Mouse (Mus musculus): ENCODE measurements around the gene Ddx58. TPM values are rescaled to one million over a fixed set of nuclear protein-coding genes. Genes with fewer than 3 reads are reported as not detected.

Ddx58 gene
- polyA plus RNA-seq, 1 experiment, result 12.0 TPM

- no peak overlapping the region for H3K4me3 ChIP-seq (ENCODE audit: insufficient read depth, low read depth, low read length)
- no peak overlapping the region for H3K27ac ChIP-seq (replicated peaks; ENCODE audit: low read depth, low read length)
These were observed 21.2 kb downstream of the Ddx58 start for GRCm38 (mm10) chr4:40218382-40218781.

GRCm38 (mm10) chr4:40217910-40218309 lies 21.7 kb downstream of the Ddx58 start:
- Histone ChIP-seq H3K4me1 (ENCODE audit: control insufficient read depth, insufficient read depth, insufficient read length, low read length) (no peaks in the 10 kb centered on the region), H3K27ac (replicated peaks; ENCODE audit: low read depth, low read length) (no peak overlapping the region), H3K4me3 (ENCODE audit: insufficient read depth, low read depth, low read length) (no peak overlapping the region)

More at GRCm38 (mm10) chr4:40218382-40218781, 21.2 kb downstream of the Ddx58 start:
- H3K4me1 ChIP-seq (ENCODE audit: control insufficient read depth, insufficient read depth, insufficient read length, low read length), result no peaks in the 10 kb centered on the region

- H3K27ac ChIP-seq (replicated peaks; ENCODE audit: low read depth, low read length), result no peak overlapping the region
- no peak overlapping the region for H3K4me3 ChIP-seq (ENCODE audit: insufficient read depth, low read depth, low read length)
- H3K4me1 ChIP-seq (ENCODE audit: control insufficient read depth, insufficient read depth, insufficient read length, low read length), result no peaks in the 10 kb centered on the region
These were observed 27.5 kb downstream of the Ddx58 start for GRCm38 (mm10) chr4:40212177-40212576.

- peaks cover 6% of the 10 kb centered on the region for H3K4me1 ChIP-seq (ENCODE audit: control insufficient read depth, insufficient read depth, insufficient read length, low read length)
- no peak overlapping the region for H3K4me3 ChIP-seq (ENCODE audit: insufficient read depth, low read depth, low read length)
- no peak overlapping the region for H3K27ac ChIP-seq (replicated peaks; ENCODE audit: low read depth, low read length)
These were observed 31.9 kb downstream of the Ddx58 start for GRCm38 (mm10) chr4:40207701-40208100.

GRCm38 (mm10) chr4:40205231-40205903 lies 34.3 kb downstream of the Ddx58 start:
- peak overlapping the region; percentile 16 for H3K4me3 ChIP-seq (ENCODE audit: insufficient read depth, low read depth, low read length)
- H3K4me1 ChIP-seq (ENCODE audit: control insufficient read depth, insufficient read depth, insufficient read length, low read length), result peaks cover 6% of the 10 kb centered on the region
- H3K27ac ChIP-seq (replicated peaks; ENCODE audit: low read depth, low read length), result peak overlapping the region; percentile 83

- H3K4me3 ChIP-seq (ENCODE audit: insufficient read depth, low read depth, low read length), result no peak overlapping the region
- peaks cover 6% of the 10 kb centered on the region for H3K4me1 ChIP-seq (ENCODE audit: control insufficient read depth, insufficient read depth, insufficient read length, low read length)
- H3K27ac ChIP-seq (replicated peaks; ENCODE audit: low read depth, low read length), result peak overlapping the region; percentile 82
These were observed 35.3 kb downstream of the Ddx58 start for GRCm38 (mm10) chr4:40204374-40204773.

- Histone ChIP-seq H3K4me1 (ENCODE audit: control insufficient read depth, insufficient read depth, insufficient read length, low read length) (peaks cover 6% of the 10 kb centered on the region), H3K4me3 (ENCODE audit: insufficient read depth, low read depth, low read length) (no peak overlapping the region), H3K27ac (replicated peaks; ENCODE audit: low read depth, low read length) (no peak overlapping the region; the same call in 1 of the 2 replicates)
These were observed 37.4 kb downstream of the Ddx58 start for GRCm38 (mm10) chr4:40202205-40202604.

GRCm38 (mm10) chr4:40195336-40195735 lies 44.3 kb downstream of the Ddx58 start:
- H3K27ac ChIP-seq (replicated peaks; ENCODE audit: low read depth, low read length), result no peak overlapping the region
- no peak overlapping the region for H3K4me3 ChIP-seq (ENCODE audit: insufficient read depth, low read depth, low read length)
- no peaks in the 10 kb centered on the region for H3K4me1 ChIP-seq (ENCODE audit: control insufficient read depth, insufficient read depth, insufficient read length, low read length)

- Histone ChIP-seq H3K4me3 (ENCODE audit: insufficient read depth, low read depth, low read length) (no peak overlapping the region), H3K27ac (replicated peaks; ENCODE audit: low read depth, low read length) (0 out of 2 replicates have a peak overlapping the region, but pooled peaks have one; percentile 23), H3K4me1 (ENCODE audit: control insufficient read depth, insufficient read depth, insufficient read length, low read length) (no peaks in the 10 kb centered on the region)
These were observed 46.2 kb downstream of the Ddx58 start for GRCm38 (mm10) chr4:40193461-40193860.

GRCm38 (mm10) chr4:40192246-40192645 lies 47.4 kb downstream of the Ddx58 start:
- Histone ChIP-seq H3K27ac (replicated peaks; ENCODE audit: low read depth, low read length) (no peak overlapping the region), H3K4me1 (ENCODE audit: control insufficient read depth, insufficient read depth, insufficient read length, low read length) (no peaks in the 10 kb centered on the region), H3K4me3 (ENCODE audit: insufficient read depth, low read depth, low read length) (no peak overlapping the region)

GRCm38 (mm10) chr4:40187956-40188355 lies 51.7 kb downstream of the Ddx58 start:
- Histone ChIP-seq H3K4me3 (ENCODE audit: insufficient read depth, low read depth, low read length) (no peak overlapping the region), H3K4me1 (ENCODE audit: control insufficient read depth, insufficient read depth, insufficient read length, low read length) (no peaks in the 10 kb centered on the region), H3K27ac (replicated peaks; ENCODE audit: low read depth, low read length) (no peak overlapping the region)

GRCm38 (mm10) chr4:40184470-40184869 lies 55.2 kb downstream of the Ddx58 start:
- no peaks in the 10 kb centered on the region for H3K4me1 ChIP-seq (ENCODE audit: control insufficient read depth, insufficient read depth, insufficient read length, low read length)
- no peak overlapping the region for H3K4me3 ChIP-seq (ENCODE audit: insufficient read depth, low read depth, low read length)
- H3K27ac ChIP-seq (replicated peaks; ENCODE audit: low read depth, low read length), result no peak overlapping the region

GRCm38 (mm10) chr4:40183781-40184180 lies 55.8 kb downstream of the Ddx58 start:
- Histone ChIP-seq H3K4me3 (ENCODE audit: insufficient read depth, low read depth, low read length) (no peak overlapping the region), H3K4me1 (ENCODE audit: control insufficient read depth, insufficient read depth, insufficient read length, low read length) (no peaks in the 10 kb centered on the region), H3K27ac (replicated peaks; ENCODE audit: low read depth, low read length) (no peak overlapping the region)

GRCm38 (mm10) chr4:40182651-40183320 lies 56.8 kb downstream of the Ddx58 start:
- Histone ChIP-seq H3K27ac (replicated peaks; ENCODE audit: low read depth, low read length) (peak overlapping the region; percentile 54; the same call in 1 of the 2 replicates), H3K4me3 (ENCODE audit: insufficient read depth, low read depth, low read length) (no peak overlapping the region), H3K4me1 (ENCODE audit: control insufficient read depth, insufficient read depth, insufficient read length, low read length) (no peaks in the 10 kb centered on the region)

- Histone ChIP-seq H3K4me1 (ENCODE audit: control insufficient read depth, insufficient read depth, insufficient read length, low read length) (no peaks in the 10 kb centered on the region), H3K27ac (replicated peaks; ENCODE audit: low read depth, low read length) (peak overlapping the region; percentile 54; the same call in 1 of the 2 replicates), H3K4me3 (ENCODE audit: insufficient read depth, low read depth, low read length) (no peak overlapping the region)
These were observed 57.9 kb downstream of the Ddx58 start for GRCm38 (mm10) chr4:40181681-40182080.

- peak overlapping the region; percentile 5; the same call in 1 of the 2 replicates for H3K27ac ChIP-seq (replicated peaks; ENCODE audit: low read depth, low read length)
- no peak overlapping the region for H3K4me3 ChIP-seq (ENCODE audit: insufficient read depth, low read depth, low read length)
These were observed 59.6 kb downstream of the Ddx58 start for GRCm38 (mm10) chr4:40180046-40180445.

More at GRCm38 (mm10) chr4:40180046-40180445, 59.6 kb downstream of the Ddx58 start:
- no peaks in the 10 kb centered on the region for H3K4me1 ChIP-seq (ENCODE audit: control insufficient read depth, insufficient read depth, insufficient read length, low read length)

Data from brown adipose tissue, adult 24 weeks (tissue).